Mouse (Mus musculus) olfactory bulb, adult 2 months (tissue): ENCODE results near the gene Sstr1. TPM values are rescaled to one million over a fixed set of nuclear protein-coding genes. Genes with fewer than 3 reads are reported as not detected.
A peak's percentile ranks its signal among the peaks of the same experiment; 100 is the strongest.

Experiments used
- H3K27ac ChIP-seq: fragments of 200-500 bp; 2 replicates; pipeline ENCODE4 v1.5.1; 2012; ENCODE audit warnings: low read depth, low read length; ENCODE audit not compliant: insufficient read depth
- H3K4me1 ChIP-seq: fragments of 200-500 bp; 2 replicates; pipeline ENCODE4 v1.6.1; 2012; ENCODE audit warnings: low read length; ENCODE audit not compliant: control insufficient read depth, insufficient read depth
- H3K4me3 ChIP-seq: fragments of 200-500 bp; 2 replicates; pipeline ENCODE4 v1.5.1; 2012; ENCODE audit warnings: mild to moderate bottlenecking, low read depth, low read length, moderate library complexity; ENCODE audit not compliant: insufficient read depth
- CTCF ChIP-seq: fragments of 200-500 bp; IDR thresholded peaks from 2 replicates; pipeline ENCODE4 v1.5.1; 2012; ENCODE audit warnings: low read depth, mild to moderate bottlenecking, low read length, moderate library complexity; ENCODE audit not compliant: insufficient read depth
- POLR2A ChIP-seq: fragments of 200-500 bp; IDR thresholded peaks from 2 replicates; pipeline ENCODE4 v1.6.1; 2012; ENCODE audit warnings: mild to moderate bottlenecking, low read depth, low read length, moderate library complexity; ENCODE audit not compliant: insufficient read depth
- WGBS: fragments of 180-500 bp; shearing (Covaris S2); methylation state at CpG from one replicate; pipeline ENCODE4 v1.1.7; 2018; 5-methylcytosine and 5-hydroxymethylcytosine counted together
- polyA plus RNA-seq: library from polyadenylated mRNA; stranded (reverse); fragments of >200 nt; gene quantifications from 2 replicates; pipeline ENCODE4 v1.2.4, GENCODE M21; 2012; ENCODE audit warnings: low replicate concordance; ENCODE audit not compliant: missing spikeins, insufficient read depth, insufficient read length

The Sstr1 gene
- not detected in 2 replicates for polyA plus RNA-seq

DNA sequence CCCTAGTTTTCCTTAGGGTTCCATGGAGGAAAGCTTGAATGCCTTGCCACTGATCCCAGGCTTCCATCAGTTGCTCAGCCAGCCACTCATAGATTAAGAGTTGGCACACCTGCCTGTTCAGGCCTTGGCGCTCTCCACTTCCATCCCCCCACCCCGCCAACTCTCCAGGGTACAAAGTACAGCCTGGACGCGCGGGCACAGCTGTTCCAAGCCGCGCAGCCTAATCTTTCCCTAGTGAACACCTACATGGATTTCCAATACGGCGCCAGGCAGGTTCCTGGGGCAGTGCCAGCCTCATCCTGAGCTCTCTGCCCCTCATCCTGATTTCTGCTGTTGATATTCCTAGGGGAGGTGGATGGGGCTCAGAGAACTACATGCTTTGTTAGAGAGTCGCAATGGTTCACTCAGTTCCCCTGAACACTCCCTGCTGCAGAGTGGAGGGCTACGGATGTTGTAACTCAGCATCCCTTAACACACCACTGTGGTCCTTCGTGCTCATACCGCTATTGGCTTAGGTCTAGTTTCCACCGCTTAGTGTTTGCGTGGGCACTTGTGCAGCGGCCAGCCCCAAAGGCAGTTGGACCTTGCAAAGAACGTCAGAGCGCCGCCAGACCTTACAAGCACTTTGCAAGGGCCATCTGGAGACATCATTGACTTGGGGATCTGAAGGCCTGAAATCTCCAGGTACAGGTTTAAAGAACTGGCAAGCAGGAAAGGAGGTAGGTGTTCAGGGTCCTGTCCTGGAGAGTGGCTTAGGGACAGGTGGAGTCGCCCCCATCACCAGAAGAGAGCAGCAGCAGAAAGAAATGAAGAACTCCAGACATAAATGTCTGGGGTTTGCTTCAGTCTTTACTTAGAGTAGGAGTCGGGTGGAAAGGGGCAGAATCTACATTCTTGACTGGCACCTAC, at the start of gene Sstr1:
Gene Sstr1 (plus strand): TSS at position 610 of the 909 bp plus-strand sequence.
- H3K4me3 ChIP-seq, result peak within 1 kb of the TSS; percentile 44
- H3K27ac ChIP-seq, result no peak within 1 kb of the TSS
- no peak for TF ChIP-seq POLR2A
- no peak for TF ChIP-seq CTCF
- WGBS, result 52% methylated on average over 21 of the region's 21 CpGs
- peaks cover 16% of the 10 kb centered on the region for H3K4me1 ChIP-seq

DNA sequence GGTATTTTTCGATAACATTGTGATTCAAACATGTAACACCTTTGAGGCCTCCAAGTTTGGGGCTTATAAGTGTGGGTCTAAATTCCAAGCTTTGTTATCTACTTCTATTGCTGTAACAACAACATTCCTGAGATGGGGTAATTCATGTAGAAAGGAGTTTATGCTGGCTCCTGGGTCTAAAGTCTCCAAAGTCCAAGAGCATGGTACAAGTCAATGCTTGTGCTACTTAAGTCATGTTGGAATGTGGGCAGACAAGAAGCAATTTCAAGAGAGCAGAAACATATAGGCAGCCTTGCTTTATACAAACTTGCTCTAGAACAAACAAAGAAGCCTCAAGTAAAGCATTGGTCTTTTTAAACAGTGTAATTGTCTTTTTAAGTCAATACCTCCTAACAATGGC, 12.8 kb upstream of the Sstr1 start:
- WGBS, result 95% methylated on average over 1 of the region's 1 CpGs
- H3K4me1 ChIP-seq, result no peaks in the 10 kb centered on the region
- H3K27ac ChIP-seq, result no peak overlapping the region
- no peak overlapping the region for H3K4me3 ChIP-seq
- no peak for TF ChIP-seq CTCF
- no peak for TF ChIP-seq POLR2A

DNA sequence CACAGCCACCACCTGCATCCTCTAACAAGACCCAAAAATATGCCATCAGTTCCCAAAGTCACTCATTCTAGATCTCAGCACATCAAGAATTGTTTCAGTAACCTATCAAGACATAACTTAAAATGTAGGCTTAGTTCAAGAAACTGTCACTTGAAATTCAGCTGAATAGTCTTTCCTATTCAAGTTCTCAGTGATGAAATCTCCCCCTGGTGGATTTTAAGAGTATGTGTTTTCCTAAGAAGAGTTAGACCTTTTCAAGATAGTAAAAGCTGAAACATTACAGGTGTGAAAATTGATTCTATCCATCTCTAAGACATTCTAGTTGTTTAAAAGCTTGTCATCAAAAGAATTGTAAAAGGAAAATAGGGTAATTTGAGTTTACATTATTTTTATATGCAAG, 10.4 kb upstream of the Sstr1 start:
- H3K4me1 ChIP-seq, result no peaks in the 10 kb centered on the region
- TF ChIP-seq CTCF, result no peak
- TF ChIP-seq POLR2A, result no peak
- no peak overlapping the region for H3K4me3 ChIP-seq
- no peak overlapping the region for H3K27ac ChIP-seq

DNA sequence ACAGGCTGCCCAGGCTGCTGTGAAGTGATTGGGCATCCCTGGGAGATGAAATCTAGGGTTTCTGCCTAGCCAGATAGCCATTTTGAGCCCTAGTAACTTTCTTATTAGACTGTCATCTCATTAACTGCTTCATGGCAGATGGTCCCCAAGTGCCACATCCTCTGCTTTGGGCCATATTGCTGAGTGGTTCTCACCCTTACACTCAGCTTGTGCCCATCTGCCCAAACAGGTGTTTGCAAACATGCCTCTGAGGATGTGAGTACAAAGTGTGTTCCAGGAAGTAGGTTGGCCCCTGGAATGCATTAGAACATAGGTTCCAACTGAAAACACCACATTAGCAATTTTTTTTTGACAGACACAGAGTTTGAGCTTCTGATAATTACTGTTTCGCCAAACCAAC, 3.6 kb upstream of the Sstr1 start:
- Histone ChIP-seq H3K27ac (no peak overlapping the region), H3K4me3 (no peak overlapping the region), H3K4me1 (peaks cover 8% of the 10 kb centered on the region)
- no peak for TF ChIP-seq CTCF
- TF ChIP-seq POLR2A, result no peak
- WGBS, result 68% methylated on average over 1 of the region's 1 CpGs

DNA sequence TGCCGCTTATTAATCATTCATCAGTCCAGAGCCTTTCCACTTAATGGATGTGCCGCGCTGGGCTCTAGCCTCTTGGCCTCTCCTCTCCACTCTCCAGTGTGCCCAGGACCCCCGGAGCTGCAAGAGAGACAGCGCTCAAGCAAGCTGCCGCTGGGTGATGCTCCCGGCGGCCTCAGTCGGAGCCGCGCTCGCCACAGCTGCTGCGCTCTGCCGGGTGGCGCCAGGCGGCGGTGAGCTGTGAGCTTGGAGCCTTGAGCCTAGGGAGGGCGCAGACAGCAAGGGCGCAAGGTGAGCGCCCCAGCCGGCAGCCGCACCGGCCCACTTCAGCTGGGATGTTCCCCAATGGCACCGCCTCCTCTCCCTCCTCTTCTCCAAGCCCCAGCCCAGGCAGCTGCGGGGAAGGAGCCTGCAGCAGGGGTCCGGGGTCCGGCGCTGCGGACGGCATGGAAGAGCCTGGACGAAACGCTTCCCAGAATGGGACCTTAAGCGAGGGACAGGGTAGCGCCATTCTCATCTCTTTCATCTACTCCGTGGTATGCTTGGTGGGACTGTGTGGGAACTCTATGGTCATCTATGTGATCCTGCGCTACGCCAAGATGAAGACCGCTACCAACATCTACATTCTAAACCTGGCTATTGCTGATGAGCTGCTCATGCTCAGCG, 820 bp downstream of the Sstr1 start:
- Histone ChIP-seq H3K4me1 (peaks cover 16% of the 10 kb centered on the region), H3K4me3 (peak overlapping the region; percentile 44), H3K27ac (no peak overlapping the region)
- under 1% methylated on average over 39 of the region's 39 CpGs for WGBS
- TF ChIP-seq POLR2A, result no peak
- no peak for TF ChIP-seq CTCF

DNA sequence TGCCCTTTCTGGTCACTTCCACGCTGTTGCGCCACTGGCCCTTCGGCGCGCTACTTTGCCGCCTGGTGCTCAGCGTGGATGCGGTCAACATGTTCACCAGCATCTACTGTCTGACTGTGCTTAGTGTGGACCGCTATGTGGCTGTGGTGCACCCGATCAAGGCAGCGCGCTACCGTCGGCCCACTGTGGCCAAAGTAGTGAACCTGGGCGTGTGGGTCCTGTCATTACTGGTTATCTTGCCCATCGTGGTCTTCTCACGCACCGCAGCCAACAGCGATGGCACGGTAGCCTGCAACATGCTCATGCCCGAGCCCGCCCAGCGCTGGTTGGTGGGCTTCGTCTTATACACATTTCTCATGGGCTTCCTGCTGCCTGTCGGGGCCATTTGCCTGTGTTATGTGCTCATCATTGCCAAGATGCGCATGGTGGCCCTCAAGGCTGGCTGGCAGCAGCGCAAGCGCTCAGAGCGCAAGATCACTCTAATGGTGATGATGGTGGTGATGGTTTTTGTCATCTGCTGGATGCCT, 1.4 kb downstream of the Sstr1 start:
- TF ChIP-seq CTCF, result no peak
- TF ChIP-seq POLR2A, result no peak
- WGBS, result under 1% methylated on average over 29 of the region's 29 CpGs
- Histone ChIP-seq H3K4me3 (peak overlapping the region; percentile 44), H3K27ac (no peak overlapping the region), H3K4me1 (peaks cover 16% of the 10 kb centered on the region)

DNA sequence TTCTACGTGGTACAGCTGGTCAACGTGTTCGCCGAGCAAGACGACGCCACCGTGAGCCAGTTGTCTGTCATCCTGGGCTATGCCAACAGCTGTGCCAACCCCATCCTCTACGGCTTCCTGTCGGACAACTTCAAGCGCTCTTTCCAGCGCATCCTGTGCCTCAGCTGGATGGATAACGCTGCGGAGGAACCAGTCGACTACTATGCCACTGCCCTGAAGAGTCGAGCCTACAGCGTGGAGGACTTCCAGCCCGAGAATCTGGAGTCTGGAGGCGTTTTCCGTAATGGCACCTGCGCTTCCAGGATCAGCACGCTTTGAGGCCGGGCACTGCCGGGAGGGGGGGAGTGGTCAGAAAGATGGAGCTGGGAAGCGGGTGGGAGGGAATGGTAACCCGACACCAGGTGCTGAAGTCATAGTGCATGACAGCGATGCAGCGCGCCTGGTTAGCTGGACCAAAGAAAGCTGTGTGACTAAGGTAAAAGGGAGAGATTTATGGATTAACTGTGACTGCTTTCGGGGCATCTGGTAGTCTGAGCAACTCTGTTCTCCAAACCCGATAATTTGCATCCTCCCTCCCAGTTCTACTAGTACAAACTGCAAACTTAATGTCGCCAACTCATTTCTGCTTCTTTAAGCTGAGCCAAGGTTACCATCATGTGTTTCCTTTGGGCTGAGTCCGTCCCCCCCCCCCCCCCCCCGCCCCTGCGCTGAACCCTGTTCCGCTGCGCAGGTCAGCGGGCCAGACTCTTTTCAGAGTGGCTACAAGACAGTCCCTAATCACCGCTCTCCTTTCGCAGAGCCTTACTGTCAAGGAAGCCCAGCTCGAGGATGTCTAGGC, 2.1 kb downstream of the Sstr1 start:
- Histone ChIP-seq H3K4me1 (peaks cover 16% of the 10 kb centered on the region), H3K27ac (no peak overlapping the region), H3K4me3 (peak overlapping the region; percentile 44)
- WGBS, result under 1% methylated on average over 40 of the region's 40 CpGs
- TF ChIP-seq POLR2A (no peak), CTCF (no peak)

DNA sequence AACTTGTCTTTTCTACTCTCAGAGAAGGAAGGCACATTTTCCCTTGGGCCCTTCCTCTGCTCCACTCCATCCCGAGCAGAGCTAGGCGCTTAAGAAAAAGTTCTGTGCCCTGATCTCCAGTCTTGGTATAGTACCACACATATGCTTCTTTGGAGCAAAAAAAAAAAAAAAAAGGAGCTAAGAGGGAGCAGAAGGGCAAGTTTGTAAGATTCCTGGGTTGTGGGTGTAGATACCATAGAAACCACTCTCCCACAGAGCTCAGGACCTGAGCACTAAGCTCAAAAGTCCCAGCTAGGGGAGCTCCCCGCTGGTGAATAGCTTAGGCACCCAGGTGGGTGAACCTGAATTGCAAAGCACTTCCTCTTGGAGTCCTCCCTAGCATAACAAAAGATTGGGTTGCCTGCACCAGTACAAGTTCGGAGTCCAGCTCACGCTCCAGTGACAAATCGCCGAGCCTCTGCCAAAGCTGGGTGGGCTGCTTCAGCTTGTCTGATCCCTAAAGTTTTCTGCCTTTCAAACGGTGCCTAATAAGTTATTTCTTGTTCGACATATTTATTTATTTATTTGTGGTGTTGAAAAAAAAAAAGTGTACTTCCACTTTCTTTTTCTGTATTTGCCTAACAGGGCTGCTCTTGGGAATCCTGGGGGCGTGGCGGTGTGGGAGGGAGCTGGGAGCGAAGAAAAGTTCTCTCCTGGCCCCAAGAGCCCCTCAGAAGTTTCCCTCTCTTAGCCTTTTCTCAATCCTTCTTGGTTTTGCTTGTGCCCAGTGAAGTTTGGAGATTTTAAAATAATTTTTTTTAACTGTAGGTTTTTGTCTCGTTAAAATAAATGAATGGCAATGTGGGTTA, 2.9 kb downstream of the Sstr1 start:
- Histone ChIP-seq H3K4me1 (peaks cover 16% of the 10 kb centered on the region), H3K4me3 (no peak overlapping the region), H3K27ac (no peak overlapping the region)
- TF ChIP-seq CTCF (no peak), POLR2A (no peak)
- WGBS, result 28% methylated on average over 13 of the region's 13 CpGs
